Mouse (Mus musculus) spleen, embryonic (tissue): Measurements from ENCODE around the gene Rpp25.

Experiments used
- CTCF ChIA-PET: fragments of 350-600 bp; sonication (Branson Sonifier 250); formaldehyde crosslinking; loops from one replicate; lab custom pipeline; 2022; lab: Charles Lee

The Rpp25 gene

DNA sequence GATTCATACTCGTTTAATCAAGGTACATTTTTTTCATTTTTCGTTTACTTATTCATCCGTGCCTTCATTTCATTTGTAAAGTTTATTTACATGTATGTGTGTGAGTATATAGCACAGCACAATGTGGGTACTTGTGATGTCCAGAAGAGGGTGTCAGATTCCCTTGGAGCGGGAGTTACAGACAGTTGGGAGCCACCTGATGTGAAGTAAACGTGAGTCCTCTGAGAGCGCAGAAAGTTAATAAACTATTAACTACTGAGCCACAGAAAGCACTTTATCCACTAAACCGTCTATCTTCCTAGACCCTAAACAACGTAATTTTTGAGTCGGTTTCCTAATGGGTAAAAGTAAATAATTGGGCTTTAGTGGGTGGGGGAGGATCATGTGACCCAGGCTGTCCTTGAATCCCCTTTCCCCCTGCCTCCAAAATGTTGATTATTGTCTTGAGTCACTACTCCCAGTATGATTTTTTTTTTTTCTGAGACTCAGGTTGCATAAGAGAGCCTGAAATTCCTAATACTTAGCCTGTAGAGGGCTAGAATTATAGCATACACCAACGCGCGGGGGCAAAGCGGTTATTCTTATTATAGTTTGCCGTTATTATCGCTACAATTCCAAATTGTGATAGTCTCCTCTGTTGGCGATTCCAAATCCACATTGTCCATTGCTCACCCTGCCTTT is 16.7 kb downstream of the Rpp25 start:
- CTCF ChIA-PET: no interaction called here

DNA sequence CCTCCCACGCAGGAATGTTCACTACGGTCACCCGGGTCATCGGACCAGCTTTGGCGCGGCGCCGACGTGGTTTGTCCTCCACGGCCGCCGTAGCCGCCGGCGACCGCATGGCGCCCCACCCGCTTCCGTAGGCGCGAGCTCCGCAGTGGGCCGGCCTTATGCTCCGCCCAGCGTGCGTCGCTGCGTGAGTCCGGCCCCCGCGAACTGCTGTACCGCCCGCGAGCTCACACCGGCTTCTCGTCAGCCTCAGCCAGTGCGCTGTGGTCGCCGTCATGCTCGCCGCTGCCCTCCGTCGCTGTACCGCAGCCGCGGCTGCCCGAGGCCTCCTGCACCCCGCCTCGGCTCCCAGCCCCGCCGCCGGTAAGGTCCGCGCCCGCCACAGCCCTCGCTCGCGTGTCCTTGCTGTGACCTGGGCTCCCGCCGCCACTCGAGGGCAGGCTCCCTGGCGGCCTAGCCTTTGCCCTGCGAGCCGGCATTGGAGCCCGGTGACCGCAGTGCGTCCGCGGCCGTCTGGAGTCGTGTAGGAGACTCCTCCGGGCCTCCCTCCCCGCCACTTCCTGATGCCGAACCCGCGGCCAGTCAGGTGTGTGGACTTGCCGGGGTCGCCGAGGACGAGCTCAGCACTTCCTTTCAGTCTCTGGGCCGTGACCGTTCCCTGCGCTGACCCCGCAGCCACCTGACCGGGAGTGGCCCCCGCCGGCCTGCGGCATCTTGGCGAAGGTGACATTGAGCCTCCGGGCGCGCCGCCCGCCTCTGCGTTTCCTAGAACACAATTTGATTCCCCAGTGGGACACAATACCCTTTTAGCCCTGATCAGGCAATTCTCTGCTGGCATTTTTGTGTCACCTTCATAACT is 17.5 kb downstream of the Rpp25 start, which contains the start of gene Cox5a:
Gene Cox5a, plus strand, starts transcription at position 219 of the 856 bp plus-strand sequence.
- CTCF ChIA-PET: interaction anchor here (0.5 to 0.9 kb wide), 2 partner anchors 23 to 223 kb away, joined by 3 to 5 read pairs; no protein-coding TSS in a partner anchor

DNA sequence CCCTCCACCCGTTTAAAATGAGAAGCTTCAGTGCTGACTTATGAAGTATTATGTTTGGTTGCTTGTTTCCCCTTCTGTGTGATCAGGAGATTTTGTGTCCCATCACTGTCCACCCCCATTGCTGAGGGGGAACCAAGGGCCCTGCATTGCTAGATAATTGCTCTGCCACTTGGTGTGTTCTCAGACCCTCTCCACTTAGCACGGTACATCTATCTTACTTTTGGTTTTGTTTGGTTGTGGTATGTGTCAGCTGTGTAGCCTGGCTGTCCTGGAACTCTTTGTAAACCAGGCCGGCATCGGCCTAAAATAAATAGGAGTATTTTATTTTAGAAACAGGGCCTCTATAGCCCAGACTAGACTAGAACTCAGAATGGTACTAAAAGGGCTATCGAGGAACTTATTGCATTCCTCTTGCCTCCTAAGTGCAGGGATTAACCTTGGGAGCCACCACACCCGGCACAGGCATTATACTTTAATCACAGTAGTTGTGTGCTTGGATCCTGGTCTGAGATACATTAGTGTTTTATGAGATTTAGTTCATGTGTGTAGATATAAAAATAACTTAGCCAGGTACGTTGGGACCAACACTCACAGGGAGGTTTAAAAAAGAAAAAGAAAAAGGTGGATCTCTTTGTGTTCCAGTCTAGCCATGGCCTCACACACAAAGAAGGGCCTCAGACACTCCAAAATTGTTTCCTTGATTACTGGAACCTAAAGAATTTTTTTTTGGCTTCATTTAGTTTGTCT is 18.5 kb downstream of the Rpp25 start:
- CTCF ChIA-PET: interaction anchor here (0.6 to 0.9 kb wide), 2 partner anchors 222 to 363 kb away, joined by 3 read pairs; no protein-coding TSS in a partner anchor

DNA sequence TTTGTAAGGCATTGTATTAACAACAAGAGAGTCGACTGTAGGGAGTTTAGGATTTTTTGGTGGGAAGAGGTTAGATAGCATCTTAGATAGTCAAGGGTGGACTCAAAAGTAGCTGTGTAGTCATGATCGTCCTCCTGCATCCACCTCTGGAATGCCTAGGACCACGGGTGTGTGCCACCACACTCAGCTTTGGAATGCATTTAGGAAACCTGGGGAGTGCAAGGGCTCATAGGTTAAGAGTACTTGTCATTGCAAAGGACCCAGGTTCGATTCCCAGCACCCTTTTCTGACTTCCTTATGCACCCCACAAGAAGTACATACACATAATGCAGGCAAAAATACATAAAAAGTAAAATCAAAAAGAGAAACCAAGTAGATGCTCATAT is 19.0 kb downstream of the Rpp25 start:
- CTCF ChIA-PET: no interaction called here

DNA sequence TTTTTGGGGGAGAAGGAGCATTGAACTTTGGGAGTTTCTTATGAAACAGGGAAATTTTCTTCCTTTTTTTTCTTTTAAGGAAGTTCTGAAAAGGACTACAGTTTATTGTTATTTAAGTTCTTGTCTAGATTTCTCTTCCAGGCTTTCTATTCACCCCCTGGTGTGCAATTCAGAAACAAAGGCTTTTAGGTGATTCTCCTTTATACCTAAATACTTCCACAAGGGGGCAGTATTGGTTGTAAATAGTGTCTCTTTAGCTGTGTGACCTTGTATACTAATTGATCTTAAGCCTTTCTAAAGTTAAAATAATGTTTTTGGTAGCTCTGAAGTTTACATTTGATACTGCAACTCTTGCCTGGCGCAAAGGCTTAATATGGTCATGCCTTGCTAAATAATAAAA is 19.9 kb downstream of the Rpp25 start:
- CTCF ChIA-PET: interaction anchor here (0.6 to 1.1 kb wide), 2 partner anchors 13 to 131 kb away, joined by 4 read pairs; no protein-coding TSS in a partner anchor

DNA sequence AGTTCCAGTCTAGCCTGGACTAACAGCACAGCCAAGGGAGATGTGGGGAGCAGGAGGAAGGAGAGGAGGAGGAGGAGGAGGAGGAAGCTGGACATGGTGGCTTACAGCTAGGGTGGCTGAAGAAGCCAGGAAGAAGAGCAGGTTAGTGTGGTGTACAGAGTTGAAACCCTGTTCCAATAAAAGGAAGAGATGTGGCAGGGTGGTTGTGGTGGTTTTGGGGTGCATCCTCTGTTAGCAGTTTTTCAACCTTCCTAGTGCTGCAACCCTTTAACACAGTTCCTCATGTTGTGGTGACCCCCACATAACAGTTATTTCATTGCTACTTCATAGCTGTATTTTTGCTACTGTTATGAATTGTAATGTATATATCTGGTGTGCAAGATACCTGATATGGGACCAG is 20.6 kb downstream of the Rpp25 start:
- CTCF ChIA-PET: interaction anchor here (0.6 to 1.1 kb wide), 3 partner anchors 12 to 131 kb away, joined by 3 to 4 read pairs (median 4); no protein-coding TSS in a partner anchor

DNA sequence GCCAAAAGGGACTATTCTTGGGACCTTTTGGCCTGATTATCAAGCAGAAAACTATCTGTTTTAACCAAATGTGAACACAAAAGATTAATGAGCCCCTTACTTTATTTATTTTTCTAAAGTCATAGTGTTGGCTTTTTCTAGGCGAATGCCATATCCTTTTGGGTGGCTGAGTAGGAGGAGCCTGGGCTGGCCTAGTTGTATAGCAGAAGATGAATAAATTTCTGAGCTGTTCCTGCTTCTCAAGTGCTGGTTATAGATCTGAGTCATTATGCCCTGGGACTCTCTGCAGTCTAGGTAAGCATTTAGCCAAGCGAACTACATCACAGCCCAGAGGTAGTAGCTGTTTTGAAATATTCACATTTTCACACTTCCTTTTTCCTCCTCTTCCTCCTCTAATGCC is 21.7 kb downstream of the Rpp25 start:
- CTCF ChIA-PET: interaction anchor here (0.5 kb wide), 1 partner anchor 12 kb away, joined by 4 read pairs; no protein-coding TSS in a partner anchor

DNA sequence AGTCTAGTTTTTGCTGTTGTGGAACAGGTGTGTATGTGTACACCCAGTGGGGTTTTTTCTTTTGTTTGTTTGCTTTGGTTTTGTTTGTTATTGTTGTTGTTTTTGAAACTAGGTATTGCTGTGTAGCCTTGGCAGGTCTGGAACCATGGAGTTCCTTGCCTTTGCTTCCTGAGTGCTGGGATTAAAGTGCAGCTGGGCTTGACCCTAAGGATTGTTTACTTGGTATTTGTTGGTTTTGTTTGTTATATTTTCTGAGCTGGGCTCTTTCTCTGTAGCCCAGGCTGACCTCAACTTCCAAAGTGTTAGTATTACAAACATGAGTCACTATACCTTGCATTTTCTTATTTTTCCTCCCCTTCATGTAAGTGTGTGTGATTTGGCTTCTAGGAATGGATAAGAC is 22.6 kb downstream of the Rpp25 start:
- CTCF ChIA-PET: no interaction called here

DNA sequence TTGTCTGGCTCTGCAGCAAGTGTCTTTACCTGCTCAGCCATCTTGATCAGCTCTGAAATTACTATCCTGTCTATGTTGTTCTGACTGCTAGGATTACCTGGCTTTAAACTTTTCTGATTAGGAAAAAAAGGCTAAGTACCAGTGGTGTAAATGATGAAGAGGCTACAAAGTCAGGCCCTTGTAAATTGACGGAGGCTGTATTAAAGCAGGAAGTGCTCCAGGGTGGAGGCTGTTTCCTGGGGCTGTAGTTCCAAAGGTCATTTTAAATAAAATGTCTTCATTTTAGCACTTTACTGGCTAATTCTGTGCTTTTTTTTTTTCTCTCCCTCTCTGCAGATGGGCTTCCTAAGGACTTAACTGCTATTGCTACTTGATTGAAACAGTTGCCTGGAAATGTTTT is 28.1 kb downstream of the Rpp25 start:
- CTCF ChIA-PET: no interaction called here

DNA sequence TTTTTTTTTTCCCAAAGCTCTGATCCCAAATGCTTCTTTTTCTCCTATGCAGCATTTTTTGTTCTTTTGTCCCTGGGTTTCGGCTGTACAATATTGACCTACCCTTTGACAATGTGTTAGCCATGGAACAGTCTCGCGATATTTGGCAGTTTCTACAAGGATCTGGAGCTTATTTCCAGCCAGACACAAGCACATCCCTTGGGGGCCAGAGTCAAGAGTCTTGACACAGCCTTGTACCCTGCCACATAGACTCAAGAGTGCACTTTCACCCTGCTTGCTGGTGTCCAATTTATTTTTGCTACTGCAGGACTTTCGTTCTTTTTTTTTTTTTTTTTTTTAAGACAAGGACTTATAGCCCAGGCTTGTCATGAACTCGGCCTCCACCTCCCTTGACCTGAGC is 32.5 kb downstream of the Rpp25 start:
- CTCF ChIA-PET: interaction anchor here (0.6 to 1.2 kb wide), 4 partner anchors 8 to 687 kb away, joined by 3 to 5 read pairs (median 4); no protein-coding TSS in a partner anchor

DNA sequence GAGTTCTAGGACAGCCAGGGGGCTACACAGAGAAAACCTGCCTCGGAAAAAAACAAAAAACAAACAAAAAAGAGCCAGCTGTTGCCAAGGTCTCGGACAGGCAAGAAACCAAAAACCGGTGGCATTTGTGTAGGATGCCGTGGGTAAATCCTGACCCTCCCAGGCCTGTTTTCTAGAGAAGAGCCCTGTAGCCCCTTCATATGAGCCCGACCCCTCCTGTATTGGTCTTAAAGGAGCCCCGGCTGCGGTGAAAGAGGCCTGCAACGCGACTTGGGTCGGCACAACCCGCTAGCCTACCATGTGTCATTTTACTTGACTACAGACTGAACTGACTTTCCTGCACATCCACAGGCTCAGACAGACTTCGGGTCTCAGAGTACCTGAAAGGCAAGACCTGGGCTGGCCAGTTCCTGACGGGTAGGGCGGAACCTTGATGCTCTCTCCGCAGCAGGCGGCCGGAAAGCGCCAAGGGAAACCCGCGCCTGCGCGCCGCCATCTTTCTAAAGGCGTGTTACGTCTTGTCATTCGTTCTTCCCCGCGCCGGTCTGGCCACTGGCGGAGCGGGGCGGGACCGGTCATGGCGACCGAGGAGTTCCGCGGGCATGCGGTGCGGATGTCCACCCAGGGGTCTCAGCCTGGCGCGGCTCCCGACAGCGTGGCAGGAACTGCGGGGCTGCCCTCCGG is 33.4 kb downstream of the Rpp25 start, which contains the start of gene Fam219b:
Gene Fam219b, plus strand, starts transcription at position 485 of the 684 bp plus-strand sequence.
- CTCF ChIA-PET: interaction anchor here (0.6 to 1.3 kb wide), 3 partner anchors 11 to 114 kb away, joined by 3 to 4 read pairs (median 4); no protein-coding TSS in a partner anchor

DNA sequence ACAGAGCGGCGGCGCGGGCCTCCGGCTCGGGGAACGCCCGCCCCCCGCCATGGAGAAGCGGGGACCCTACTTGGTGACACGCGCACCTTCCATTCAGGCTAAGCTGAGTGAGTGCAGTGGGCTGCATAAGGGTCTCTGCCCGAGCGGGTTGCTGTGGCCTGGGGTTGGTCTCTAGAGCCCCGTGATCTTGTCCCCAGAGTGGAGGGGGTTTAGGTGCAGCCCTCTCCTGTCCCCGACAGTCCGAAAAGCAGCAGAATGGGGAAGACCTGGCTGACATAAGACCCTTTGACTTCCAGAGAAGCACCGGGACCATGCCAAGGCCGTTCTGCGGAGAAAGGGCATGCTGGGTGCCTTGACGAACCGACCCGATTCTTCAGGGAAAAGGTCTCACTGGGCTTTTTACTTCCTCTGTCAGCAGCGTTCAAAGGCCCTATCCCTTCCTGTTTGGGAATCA is 33.9 kb downstream of the Rpp25 start:
- CTCF ChIA-PET: interaction anchor here (0.6 to 1.3 kb wide), 2 partner anchors 12 to 114 kb away, joined by 3 to 4 read pairs; no protein-coding TSS in a partner anchor

DNA sequence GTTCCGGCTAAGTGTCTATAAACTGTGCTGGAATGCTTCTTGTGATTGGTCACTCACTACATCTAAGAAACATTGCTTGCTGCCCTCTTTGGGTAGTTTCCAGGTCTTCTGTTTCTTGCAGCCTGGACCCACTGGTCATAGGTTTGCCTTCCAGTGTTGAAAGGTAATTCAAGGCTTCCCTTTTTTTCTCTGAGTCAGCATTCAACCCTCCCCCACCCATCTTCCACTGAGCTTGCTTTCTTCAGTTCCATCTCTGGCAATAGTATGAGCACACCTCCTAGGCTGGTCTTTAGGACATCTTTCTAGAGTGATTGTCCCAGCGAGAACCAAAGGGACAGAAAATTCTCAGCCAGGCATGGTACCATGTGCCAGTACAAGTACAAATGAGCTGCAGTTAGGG is 35.7 kb downstream of the Rpp25 start:
- CTCF ChIA-PET: no interaction called here

DNA sequence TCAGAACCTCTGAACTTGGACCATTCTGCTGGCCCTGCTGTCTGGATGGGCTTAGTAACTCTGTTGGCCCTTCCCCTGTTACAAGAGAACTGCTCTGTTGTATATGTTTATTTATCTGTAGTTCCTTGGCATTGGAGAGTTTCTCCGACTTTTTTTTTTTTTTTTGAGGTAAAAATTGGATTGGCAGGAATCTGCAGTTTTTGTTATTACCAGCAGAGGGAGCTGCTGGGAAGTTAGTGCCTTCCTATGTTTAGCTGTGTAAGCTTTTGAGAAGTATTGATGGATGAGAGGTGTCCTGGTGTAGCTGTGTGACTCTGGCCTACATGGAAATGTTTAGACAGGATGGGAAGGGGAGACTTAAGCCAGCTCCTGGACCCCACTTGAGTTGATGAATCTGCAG is 37.5 kb downstream of the Rpp25 start:
- CTCF ChIA-PET: interaction anchor here (0.6 to 1.1 kb wide), 6 partner anchors 22 to 124 kb away, joined by 3 to 10 read pairs (median 4); partner anchors contain the start of gene Csk

DNA sequence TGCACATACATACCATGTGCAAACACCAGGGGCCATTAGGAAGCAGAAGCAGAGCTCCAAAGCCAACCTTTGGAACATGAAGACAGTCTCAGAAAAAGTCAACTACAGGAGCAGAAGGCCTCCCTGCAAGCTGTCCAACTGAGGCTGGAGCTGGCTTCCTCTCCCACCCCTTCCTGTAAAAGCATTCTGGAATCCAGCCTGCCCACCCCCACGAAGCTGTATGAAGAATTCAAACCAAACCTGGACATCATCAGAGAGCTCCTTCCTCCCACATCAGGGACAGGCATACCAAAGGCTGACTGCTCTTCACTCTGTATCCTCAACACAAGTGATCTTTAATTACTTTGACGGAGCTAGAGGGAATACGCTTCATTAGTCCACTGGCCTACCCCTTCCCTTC is 40.1 kb downstream of the Rpp25 start:
- CTCF ChIA-PET: interaction anchor here (0.6 to 0.8 kb wide), 2 partner anchors 8 to 33 kb away, joined by 3 to 8 read pairs; no protein-coding TSS in a partner anchor

DNA sequence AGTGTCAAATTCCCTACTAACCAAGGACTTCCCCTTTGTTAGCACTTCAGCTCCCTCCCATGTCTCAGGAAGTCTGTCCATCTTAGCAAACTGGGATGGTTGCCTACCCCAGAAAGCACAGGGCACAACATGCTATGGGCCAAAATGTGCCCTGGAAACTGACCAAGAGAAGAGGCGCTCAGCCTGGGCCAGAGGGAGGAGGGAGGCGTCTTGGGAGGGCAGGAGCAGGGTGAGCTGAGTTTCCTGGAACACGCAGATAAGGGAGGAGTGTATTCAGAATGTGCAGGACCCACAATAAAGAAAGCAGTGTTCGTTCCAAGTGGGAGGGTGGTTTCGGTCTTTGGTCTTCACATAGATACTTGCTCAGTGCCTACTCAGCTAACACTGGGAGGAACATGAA is 43.5 kb downstream of the Rpp25 start:
- CTCF ChIA-PET: no interaction called here

DNA sequence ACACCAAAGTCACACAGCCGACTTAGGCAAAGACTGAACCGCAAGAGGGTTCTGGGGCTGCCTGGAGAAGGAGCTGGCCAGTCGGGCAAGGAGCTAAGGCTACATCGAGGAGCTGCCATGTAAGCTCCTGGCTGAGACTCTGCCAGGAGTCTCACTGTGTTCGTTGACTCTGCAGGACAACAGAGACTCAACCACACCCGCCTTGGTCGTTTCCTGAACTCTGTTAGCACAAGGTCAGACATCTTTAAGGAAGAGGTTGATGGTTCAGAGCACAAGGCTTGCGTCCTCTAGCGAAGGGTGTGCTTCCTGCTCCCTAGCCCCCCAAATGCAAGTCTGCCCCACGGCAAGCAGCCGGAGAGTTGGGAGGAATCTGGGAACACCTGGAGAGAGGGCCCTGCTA is 44.0 kb downstream of the Rpp25 start:
- CTCF ChIA-PET: no interaction called here

DNA sequence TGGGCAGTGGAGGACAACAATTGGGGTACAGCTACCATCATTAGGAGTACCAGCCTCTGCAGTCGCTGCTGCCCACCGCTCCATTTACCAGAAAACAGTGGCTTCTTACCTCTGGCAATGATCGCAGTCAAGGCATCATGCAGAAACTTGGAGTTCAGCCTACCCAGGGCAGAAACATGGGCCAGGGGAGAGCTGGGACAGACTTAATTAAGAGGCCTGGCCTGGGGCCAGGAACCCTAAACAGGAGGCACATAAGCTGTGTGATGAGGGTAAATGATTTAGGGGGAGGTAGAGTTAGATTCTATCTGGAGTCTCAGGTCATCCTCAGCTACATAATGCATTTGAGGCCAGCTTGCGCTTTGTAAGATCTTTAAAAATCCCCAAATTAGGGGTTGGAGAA is 45.4 kb downstream of the Rpp25 start:
- CTCF ChIA-PET: interaction anchor here (0.6 kb wide), 2 partner anchors 11 to 16 kb away, joined by 3 read pairs; no protein-coding TSS in a partner anchor

DNA sequence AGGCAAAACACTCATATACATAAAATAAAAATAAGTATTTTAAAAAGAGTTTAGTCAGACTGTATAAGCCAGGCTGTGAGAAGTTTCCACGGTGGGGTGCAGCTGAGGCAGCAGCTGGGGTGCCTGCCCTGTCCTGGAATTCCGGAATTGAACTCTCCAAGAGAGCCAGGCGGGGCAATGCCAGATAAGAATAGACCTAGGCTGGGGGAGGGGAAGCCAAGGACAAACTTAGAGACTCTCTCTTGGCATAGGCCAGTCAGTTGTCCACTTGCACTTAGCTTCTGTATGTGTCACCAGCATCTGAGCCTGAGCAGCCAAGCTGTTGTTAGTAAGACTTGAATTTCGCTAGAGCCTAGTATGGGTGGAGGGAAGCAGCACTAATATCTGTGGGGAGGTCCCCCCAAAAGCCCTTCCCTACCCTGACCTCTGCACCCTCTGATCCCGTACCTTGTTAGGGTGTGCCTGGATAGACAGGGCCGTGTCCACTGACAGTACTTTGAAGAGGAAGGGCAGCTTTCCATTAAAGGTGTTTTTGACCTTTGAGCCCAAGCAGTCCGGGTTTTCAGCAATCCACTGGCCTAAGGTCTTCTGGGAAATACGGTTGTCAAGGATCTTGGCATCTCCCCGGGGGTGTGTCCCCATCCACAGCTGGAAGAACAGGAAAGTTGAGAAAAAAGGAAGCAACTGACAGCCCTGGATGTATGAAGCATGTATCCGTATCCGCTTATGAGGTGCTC is 46.5 kb downstream of the Rpp25 start:
- CTCF ChIA-PET: no interaction called here
